Mouse (Mus musculus) heart, embryonic 16.5 days (tissue): ENCODE results near the gene Tox2. TPM values are rescaled to one million over a fixed set of nuclear protein-coding genes. Genes with fewer than 3 reads are reported as not detected.

Experiments
- ATAC-seq: fragments of 200-750 bp; cut with Nextera tagmentation; replicated peaks from 2 replicates; pipeline ENCODE4 v1.8.0; 2017; ENCODE audit warnings: moderate number of reproducible peaks; ENCODE audit not compliant: insufficient read depth, low FRiP score; ENCODE audit errors: extremely low read depth
- H3K27ac ChIP-seq: fragments of 300-500 bp; sonication (generic); 2 replicates; pipeline ENCODE4 v1.5.1; 2014; ENCODE audit warnings: mild to moderate bottlenecking, low read length, control low read depth, moderate library complexity
- H3K27me3 ChIP-seq: fragments of 300-500 bp; sonication (generic); 2 replicates; pipeline ENCODE4 v1.6.1; 2014; ENCODE audit warnings: low read length, mixed read lengths; ENCODE audit not compliant: control insufficient read depth, insufficient read depth
- H3K36me3 ChIP-seq: fragments of 300-500 bp; sonication (generic); 2 replicates; pipeline ENCODE4 v1.6.1; 2014; ENCODE audit not compliant: control insufficient read depth, insufficient read depth
- H3K4me1 ChIP-seq: fragments of 300-500 bp; sonication (generic); 2 replicates; pipeline ENCODE4 v1.6.1; 2014; ENCODE audit warnings: low read length, mixed read lengths; ENCODE audit not compliant: control insufficient read depth, insufficient read depth
- H3K4me2 ChIP-seq: fragments of 300-500 bp; sonication (generic); 2 replicates; pipeline ENCODE4 v1.6.1; 2014; ENCODE audit warnings: low read depth, mild to moderate bottlenecking, control low read depth, low read length
- H3K4me3 ChIP-seq: fragments of 300-500 bp; sonication (generic); 2 replicates; pipeline ENCODE4 v1.5.1; 2014; ENCODE audit warnings: mild to moderate bottlenecking, control low read depth, low read length
- H3K9ac ChIP-seq: fragments of 300-500 bp; sonication (generic); 2 replicates; pipeline ENCODE4 v1.6.1; 2014; ENCODE audit warnings: low read length, control low read depth
- H3K9me3 ChIP-seq: fragments of 300-500 bp; sonication (generic); replicated peaks from 2 replicates; pipeline ENCODE4 v1.6.1; 2016; ENCODE audit warnings: low read length; ENCODE audit not compliant: control insufficient read depth
- WGBS: fragments of 180-500 bp; shearing (Covaris S2); extraction: QIAGEN DNeasy Blood & Tissue Kit; methylation state at CpG from one replicate; pipeline ENCODE4 v1.1.7; 2014; 5-methylcytosine and 5-hydroxymethylcytosine counted together
- polyA plus RNA-seq: library from polyadenylated mRNA; unstranded; fragments of >200 nt; fragmentation: Nextera tagmentation; extraction: Ambion mirVana; gene quantifications from 2 replicates; pipeline ENCODE4 v1.2.1, GENCODE M21; 2015

Gene Tox2
- polyA plus RNA-seq, 1 experiment from 2014 or later = 6.1 TPM

- Histone ChIP-seq H3K27ac (peak overlapping the region; percentile 92), H3K9me3 (0 out of 2 replicates have a peak, but pooled peaks cover 2% of the 10 kb centered on the region), H3K4me2 (no peak overlapping the region), H3K4me1 (peaks cover 80% of the 10 kb centered on the region), H3K27me3 (no peaks in the 10 kb centered on the region), H3K9ac (no peak overlapping the region), H3K36me3 (peaks cover 3% of the 10 kb centered on the region; the same call in 1 of the 2 replicates), H3K4me3 (no peak overlapping the region)
- ATAC-seq = no peak
- WGBS = 64% methylated on average over 8 of the region's 8 CpGs
Measured at GRCm38 (mm10) chr2:163355666-163356065, 152.7 kb downstream of the Tox2 start.

DNA sequence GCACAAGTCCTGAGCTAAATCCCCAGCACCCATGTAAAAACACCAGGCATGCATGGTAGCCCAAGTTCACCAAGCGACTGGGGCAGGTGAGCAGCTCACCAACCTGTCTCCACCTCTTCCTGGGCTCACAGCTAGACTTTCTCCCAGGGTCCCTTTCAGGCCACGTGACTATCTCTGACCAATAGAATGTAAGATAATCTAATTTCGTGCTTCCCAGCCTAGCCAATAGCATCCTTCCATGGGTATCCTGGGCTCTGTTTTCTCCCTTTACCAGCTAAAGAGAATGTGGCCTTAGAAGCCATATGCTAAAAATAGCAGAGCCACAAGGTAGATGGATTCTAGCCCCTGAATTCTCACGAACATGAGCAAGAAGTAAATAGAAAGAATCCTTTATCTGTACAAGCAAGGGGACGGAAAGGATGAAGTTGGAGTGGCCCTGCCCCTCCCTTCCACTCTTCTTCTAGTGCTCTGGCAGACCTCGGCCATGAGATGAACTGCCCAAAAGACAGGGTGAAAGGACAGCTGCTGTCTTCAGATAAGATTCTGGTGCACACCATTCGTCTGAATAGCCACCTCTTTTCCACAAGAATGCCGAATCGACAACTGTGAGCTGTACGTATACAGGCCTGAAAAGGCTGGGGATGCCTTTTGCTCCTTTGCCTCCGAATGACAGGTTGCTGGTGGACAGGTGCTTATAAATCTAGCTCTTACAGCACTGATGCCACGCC, 153.4 kb downstream of the Tox2 start:
- ATAC-seq = no peak
- H3K27ac ChIP-seq = peak overlapping the region; percentile 92
- peaks cover 2% of the 10 kb centered on the region; the same call in 1 of the 2 replicates for H3K36me3 ChIP-seq
- peaks cover 85% of the 10 kb centered on the region for H3K4me1 ChIP-seq
- H3K9me3 ChIP-seq = no peaks in the 10 kb centered on the region
- no peaks in the 10 kb centered on the region for H3K27me3 ChIP-seq
- 57% methylated on average over 12 of the region's 12 CpGs for WGBS
- H3K4me2 ChIP-seq = no peak overlapping the region
- no peak overlapping the region for H3K4me3 ChIP-seq
- H3K9ac ChIP-seq = no peak overlapping the region

- no peak overlapping the region for H3K4me3 ChIP-seq
- no peaks in the 10 kb centered on the region for H3K9me3 ChIP-seq
- no peak for ATAC-seq
- no peaks in the 10 kb centered on the region for H3K27me3 ChIP-seq
- no peaks in the 10 kb centered on the region for H3K36me3 ChIP-seq
- peak overlapping the region; percentile 46; the same call in 1 of the 2 replicates for H3K9ac ChIP-seq
- 44% methylated on average over 5 of the region's 5 CpGs for WGBS
- peaks cover 78% of the 10 kb centered on the region for H3K4me1 ChIP-seq
- H3K4me2 ChIP-seq = no peak overlapping the region
- H3K27ac ChIP-seq = peak overlapping the region; percentile 91
Measured at GRCm38 (mm10) chr2:163358662-163359061, 155.7 kb downstream of the Tox2 start.

GRCm38 (mm10) chr2:163359253-163359652, 156.3 kb downstream of the Tox2 start:
- peaks cover 80% of the 10 kb centered on the region for H3K4me1 ChIP-seq
- no peaks in the 10 kb centered on the region for H3K36me3 ChIP-seq
- H3K27me3 ChIP-seq = no peaks in the 10 kb centered on the region
- H3K4me2 ChIP-seq = peak overlapping the region; percentile 34
- ATAC-seq = no peak
- H3K27ac ChIP-seq = peak overlapping the region; percentile 91
- 16% methylated on average over 2 of the region's 2 CpGs for WGBS
- H3K9me3 ChIP-seq = no peaks in the 10 kb centered on the region
- H3K9ac ChIP-seq = peak overlapping the region; percentile 59
- H3K4me3 ChIP-seq = no peak overlapping the region

- Histone ChIP-seq H3K9ac (peak overlapping the region; percentile 63), H3K27me3 (no peaks in the 10 kb centered on the region), H3K4me2 (peak overlapping the region; percentile 25; the same call in 1 of the 2 replicates), H3K4me1 (peaks cover 76% of the 10 kb centered on the region), H3K36me3 (no peaks in the 10 kb centered on the region), H3K4me3 (no peak overlapping the region), H3K27ac (peak overlapping the region; percentile 91), H3K9me3 (no peaks in the 10 kb centered on the region)
- 46% methylated on average over 16 of the region's 16 CpGs for WGBS
- ATAC-seq = peak; percentile 21; the same call in 1 of the 2 replicates
Measured at GRCm38 (mm10) chr2:163360858-163361623, 158.1 kb downstream of the Tox2 start.

- no peaks in the 10 kb centered on the region for H3K36me3 ChIP-seq
- peak; percentile 74 for ATAC-seq
- H3K27me3 ChIP-seq = no peaks in the 10 kb centered on the region
- peak overlapping the region; percentile 65 for H3K9ac ChIP-seq
- H3K4me3 ChIP-seq = peak overlapping the region; percentile 16
- WGBS = 28% methylated on average over 12 of the region's 12 CpGs
- H3K9me3 ChIP-seq = no peaks in the 10 kb centered on the region
- H3K4me1 ChIP-seq = peaks cover 67% of the 10 kb centered on the region
- H3K4me2 ChIP-seq = peak overlapping the region; percentile 54
- peak overlapping the region; percentile 96 for H3K27ac ChIP-seq
Measured at GRCm38 (mm10) chr2:163362940-163363921, 160.3 kb downstream of the Tox2 start.

DNA sequence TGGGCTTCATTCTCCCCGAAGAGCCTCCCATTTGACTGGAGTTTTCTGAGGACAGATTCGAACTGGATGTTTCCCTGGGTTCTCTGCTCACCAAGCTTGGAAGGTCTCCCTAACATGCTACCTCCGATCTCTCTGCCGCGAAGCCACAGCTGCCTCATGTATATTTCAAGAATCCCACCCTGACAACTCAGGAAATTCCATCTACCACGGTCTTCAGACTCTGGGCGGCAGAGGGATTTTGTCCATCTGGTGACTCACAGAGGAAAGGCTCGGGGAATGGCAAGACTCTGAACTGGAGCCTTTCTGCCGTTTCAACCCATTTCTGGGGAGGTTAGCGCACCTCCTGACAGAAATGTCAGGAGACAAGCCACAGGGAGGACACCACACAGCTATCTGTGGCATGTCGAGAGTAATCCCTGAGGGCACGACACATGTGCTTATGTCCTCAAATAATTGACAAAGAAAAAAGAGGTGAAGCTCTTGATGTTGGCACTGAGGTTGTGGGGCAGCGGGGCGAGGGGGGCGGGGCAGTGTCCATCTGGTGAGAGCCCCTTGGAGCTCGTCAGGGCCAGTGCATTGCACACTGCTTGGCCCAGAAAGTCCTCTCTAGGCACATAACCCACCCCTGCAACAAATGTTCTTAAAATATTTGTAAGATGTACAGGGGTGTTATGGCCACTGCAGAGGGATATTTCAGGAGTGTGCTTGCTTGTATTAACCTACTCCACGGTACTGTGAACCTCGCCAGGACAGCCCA, 162.0 kb downstream of the Tox2 start:
- no peak for ATAC-seq
- H3K4me3 ChIP-seq = no peak overlapping the region
- peak overlapping the region; percentile 96 for H3K27ac ChIP-seq
- WGBS = 32% methylated on average over 18 of the region's 18 CpGs
- peaks cover 63% of the 10 kb centered on the region for H3K4me1 ChIP-seq
- no peaks in the 10 kb centered on the region for H3K27me3 ChIP-seq
- H3K9ac ChIP-seq = peak overlapping the region; percentile 65
- H3K36me3 ChIP-seq = 0 out of 2 replicates have a peak, but pooled peaks cover under 1% of the 10 kb centered on the region
- H3K9me3 ChIP-seq = no peaks in the 10 kb centered on the region
- peak overlapping the region; percentile 24; the same call in 1 of the 2 replicates for H3K4me2 ChIP-seq

DNA sequence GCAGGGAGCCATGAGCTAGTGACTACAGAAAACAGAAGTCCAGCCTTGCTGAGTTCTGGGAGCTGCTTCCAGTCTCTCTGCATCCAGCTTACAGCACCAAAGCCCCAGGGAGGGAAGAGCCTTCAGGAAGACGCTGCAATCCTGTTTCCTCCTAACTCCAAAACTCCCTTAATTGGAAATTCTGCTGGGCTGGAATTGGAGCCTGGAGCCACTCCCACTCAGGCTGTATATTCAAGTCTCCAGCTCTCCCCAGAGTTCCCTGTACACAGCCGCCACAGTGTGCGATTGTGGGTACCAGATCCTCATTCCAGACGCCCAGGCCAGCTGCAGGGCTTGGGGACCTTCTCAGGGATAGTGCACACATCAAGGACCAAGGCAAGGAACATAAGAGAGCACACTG, 167.2 kb downstream of the Tox2 start:
- 35% methylated on average over 4 of the region's 4 CpGs for WGBS
- Histone ChIP-seq H3K9ac (peak overlapping the region; percentile 25; the same call in 1 of the 2 replicates), H3K27me3 (no peaks in the 10 kb centered on the region), H3K4me1 (peaks cover 54% of the 10 kb centered on the region), H3K4me3 (no peak overlapping the region), H3K9me3 (no peaks in the 10 kb centered on the region), H3K4me2 (no peak overlapping the region), H3K27ac (peak overlapping the region; percentile 30), H3K36me3 (peaks cover 14% of the 10 kb centered on the region)
- no peak; the same call in 1 of the 2 replicates for ATAC-seq
